ENCODE assay signal across 9 mouse cellular contexts in genomic region chr8:109954486-109954948, GRCm38 (mm10). TPM values are rescaled to one million over a fixed set of nuclear protein-coding genes. Genes with fewer than 3 reads are reported as not detected.
DNase-seq lines count a peak whose midpoint lies in the region; ATAC-seq and TF ChIP-seq lines count a peak whose summit lies in the region.
"Had no signal": no experiment of that assay in that cellular context is flagged by ENCODE, and none has a peak within 500 bp of the region (broad histone marks: within the 10 kb centered on the region; RNA-seq: fewer than 3 reads in every experiment).

No protein-coding gene starts in this region.

- WGBS in forebrain, embryonic 10.5 days = 55% methylated on average over 13 of the region's 13 CpGs
- WGBS in midbrain, embryonic 12.5 days = 26% methylated on average over 13 of the region's 13 CpGs
- WGBS in liver, postnatal 0 days (ENCODE audit: insufficient replicate concordance) = 57% methylated on average over 12 of the region's 13 CpGs

- no peaks in the 10 kb centered on the region for H3K36me3 ChIP-seq in forebrain, embryonic 10.5 days (replicated peaks)
- no peaks in the 10 kb centered on the region for H3K36me3 ChIP-seq in midbrain, embryonic 12.5 days
- H3K36me3 ChIP-seq in liver, postnatal 0 days (replicated peaks; ENCODE audit: insufficient read depth, low read length) = no peaks in the 10 kb centered on the region
- H3K36me3 ChIP-seq: embryonic facial prominence, embryonic 13.5 days had no signal

- ATAC-seq in midbrain, embryonic 12.5 days (ENCODE audit: low FRiP score, low read depth) = peak; percentile 71
- ATAC-seq in liver, postnatal 0 days = no peak

- no peaks in the 10 kb centered on the region for H3K9me3 ChIP-seq in forebrain, embryonic 10.5 days
- H3K9me3 ChIP-seq in midbrain, embryonic 12.5 days = no peaks in the 10 kb centered on the region
- no peaks in the 10 kb centered on the region for H3K9me3 ChIP-seq in liver, postnatal 0 days (ENCODE audit: low read length)
- H3K9me3 ChIP-seq: embryonic facial prominence, embryonic 13.5 days; megakaryocyte, embryonic 14.5 days had no signal

- H3K27me3 ChIP-seq in forebrain, embryonic 10.5 days (ENCODE audit: poor library complexity, severe bottlenecking) = peaks cover 44% of the 10 kb centered on the region
- peaks cover 21% of the 10 kb centered on the region for H3K27me3 ChIP-seq in midbrain, embryonic 12.5 days
- H3K27me3 ChIP-seq in liver, postnatal 0 days (ENCODE audit: insufficient read depth, low read length) = 0 out of 2 replicates have a peak, but pooled peaks cover 6% of the 10 kb centered on the region

- TF ChIP-seq EP300 in liver, postnatal 0 days (IDR thresholded peaks at IDR 0.05; ENCODE audit: low read depth) = no peak

- no peak overlapping the region for H3K27ac ChIP-seq in forebrain, embryonic 10.5 days
- H3K27ac ChIP-seq in midbrain, embryonic 12.5 days (replicated peaks) = peak overlapping the region; percentile 58
- H3K27ac ChIP-seq in liver, postnatal 0 days (ENCODE audit: low read depth) = no peak overlapping the region
- H3K27ac ChIP-seq: embryonic facial prominence, embryonic 13.5 days had no signal

- H3K4me2 ChIP-seq in midbrain, embryonic 12.5 days (replicated peaks) = peak overlapping the region; percentile 9; the same call in 1 of the 2 replicates
- H3K4me2 ChIP-seq in liver, postnatal 0 days (ENCODE audit: low read depth, low read length) = no peak overlapping the region
- H3K4me2 ChIP-seq: embryonic facial prominence, embryonic 13.5 days had no signal

- no peak overlapping the region for H3K9ac ChIP-seq in midbrain, embryonic 12.5 days (replicated peaks)
- H3K9ac ChIP-seq in liver, postnatal 0 days (replicated peaks) = no peak overlapping the region
- H3K9ac ChIP-seq: embryonic facial prominence, embryonic 13.5 days had no signal

- no peak for TF ChIP-seq CTCF in liver, postnatal 0 days (IDR thresholded peaks at IDR 0.05; ENCODE audit: low read depth)

- no peak overlapping the region for H3K4me3 ChIP-seq in forebrain, embryonic 10.5 days
- H3K4me3 ChIP-seq in midbrain, embryonic 12.5 days = no peak overlapping the region
- no peak overlapping the region for H3K4me3 ChIP-seq in liver, postnatal 0 days (ENCODE audit: low read depth, low read length)
- H3K4me3 ChIP-seq: embryonic facial prominence, embryonic 13.5 days; megakaryocyte, embryonic 14.5 days had no signal

- peak; percentile 46 for DNase-seq in lung, postnatal 10 days
- DNase-seq in lung, postnatal 14 days = no peak
- DNase-seq in forebrain, embryonic 10.5 days (ENCODE audit: extremely low spot score, low spot score) = peak; percentile 47
- DNase-seq in testis, postnatal 14 days (ENCODE audit: low spot score) = peak; percentile 39
- no peak for DNase-seq in liver, postnatal 0 days
- DNase-seq in cerebellum, postnatal 36 days = no peak

- peaks cover 40% of the 10 kb centered on the region for H3K4me1 ChIP-seq in forebrain, embryonic 10.5 days
- H3K4me1 ChIP-seq in midbrain, embryonic 12.5 days = peaks cover 37% of the 10 kb centered on the region
- H3K4me1 ChIP-seq in liver, postnatal 0 days (ENCODE audit: insufficient read depth) = peaks cover 9% of the 10 kb centered on the region

RNA-seq across cellular contexts. Expression of gene Marveld3, which starts 7.5 kb away (rescaled TPM):
- 0.90 and 0.99 TPM in 2 replicates for polyA plus RNA-seq in forebrain, embryonic 10.5 days (2016; fragmentation: Nextera tagmentation; extraction: Ambion mirVana)
- polyA plus RNA-seq in midbrain, embryonic 12.5 days (2016; fragmentation: Nextera tagmentation; extraction: Ambion mirVana) = 0.68 and 1.0 TPM in 2 replicates
- 0.58 and 0.69 TPM in 2 replicates for polyA plus RNA-seq in liver, postnatal 0 days (2015; fragmentation: Nextera tagmentation; extraction: Ambion mirVana)

RNA-seq across cellular contexts. Expression of gene Tat, which starts 35.7 kb away (rescaled TPM):
- not detected in 2 replicates for polyA plus RNA-seq in forebrain, embryonic 10.5 days (2016; fragmentation: Nextera tagmentation; extraction: Ambion mirVana)
- not detected in 2 replicates for polyA plus RNA-seq in midbrain, embryonic 12.5 days (2016; fragmentation: Nextera tagmentation; extraction: Ambion mirVana)
- polyA plus RNA-seq in liver, postnatal 0 days (2015; fragmentation: Nextera tagmentation; extraction: Ambion mirVana) = 64.5 and 108 TPM in 2 replicates
- polyA plus RNA-seq: embryonic facial prominence, embryonic 13.5 days had no signal

Comparison
In these comparisons a context has a peak if more than half of its experiments do, and no peak if none do; other contexts are left out.
1. DNase-seq: peak in lung, postnatal 10 days (single experiment), forebrain, embryonic 10.5 days (single experiment) and testis, postnatal 14 days (single experiment); none in lung, postnatal 14 days (single experiment), liver, postnatal 0 days (single experiment) and cerebellum, postnatal 36 days (0 of 2).
2. RNA of gene Tat, which starts 35.7 kb away (polyA plus RNA-seq): 64.5 to 108 TPM in liver, postnatal 0 days; not detected in forebrain, embryonic 10.5 days and not detected in midbrain, embryonic 12.5 days; every median in the first group is over 10 times any median in the second.